Mouse (Mus musculus): ENCODE data around the gene Nop53. TPM values are rescaled to one million over a fixed set of nuclear protein-coding genes. Genes with fewer than 3 reads are reported as not detected.
A peak's percentile ranks its signal among the peaks of the same experiment; 100 is the strongest.
"Not testable (repeated sequence)": the region's sequence is repeated elsewhere in the genome, so short reads cannot be mapped to it uniquely, and the experiment has no call there.

Gene Nop53
- polyA plus RNA-seq, 1 experiment from 2014 or later, result 157 TPM

DNA sequence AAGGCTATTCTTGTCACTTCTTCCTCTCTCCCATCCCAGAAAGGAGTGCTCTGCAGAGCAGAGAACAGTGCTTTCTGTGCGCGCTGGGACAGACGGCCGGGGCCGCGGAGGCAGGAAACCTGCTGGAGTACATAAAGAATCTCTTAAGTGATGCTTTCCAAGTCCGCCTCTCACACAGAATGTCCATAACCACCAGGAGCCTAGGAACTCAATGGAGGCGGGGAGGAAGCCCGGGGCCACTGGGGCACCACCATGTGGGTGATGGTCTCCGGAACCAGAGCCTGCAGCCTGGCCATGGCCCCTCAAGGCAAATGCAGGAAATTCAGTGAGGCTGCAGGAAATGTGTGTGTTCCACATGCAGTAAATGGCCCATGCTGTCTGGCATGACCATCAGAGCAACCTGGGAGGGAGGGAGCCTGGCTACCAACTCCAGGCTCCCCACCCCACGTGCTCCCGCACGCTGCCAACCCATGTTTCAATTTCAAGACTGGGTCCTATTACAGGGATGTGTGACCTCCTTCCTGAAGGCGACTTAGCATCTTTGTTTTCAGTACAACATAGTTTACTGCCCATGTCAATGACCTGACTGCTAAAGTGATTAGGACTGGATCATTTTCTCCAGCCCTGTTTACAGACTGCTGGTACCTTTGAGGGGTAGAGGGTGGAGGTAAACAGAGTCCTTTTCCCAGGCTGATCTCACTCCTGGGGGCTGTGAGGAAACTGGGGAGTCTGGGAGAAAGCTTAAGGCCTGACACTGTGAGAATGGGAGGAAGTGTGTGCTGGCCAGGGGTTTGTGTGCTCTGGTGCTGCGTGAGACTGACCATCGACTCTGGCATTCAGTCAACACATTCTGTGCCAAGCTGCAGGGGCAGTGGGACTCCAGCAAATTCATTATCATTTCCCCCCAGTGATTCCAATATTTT, 12.2 kb downstream of the Nop53 start:
- WGBS, result 58% methylated on average over 16 of the region's 16 CpGs
- no peak overlapping the region for H3K27ac ChIP-seq
- H3K4me3 ChIP-seq, result no peak overlapping the region
- no peak overlapping the region for H3K4me2 ChIP-seq (replicated peaks)
- no peak for ATAC-seq (ENCODE audit: low FRiP score)
- no peaks in the 10 kb centered on the region for H3K9me3 ChIP-seq (replicated peaks)
- H3K9ac ChIP-seq, result no peak overlapping the region
- H3K4me1 ChIP-seq, result no peaks in the 10 kb centered on the region
- H3K27me3 ChIP-seq, result no peaks in the 10 kb centered on the region
- H3K36me3 ChIP-seq, result peaks cover 40% of the 10 kb centered on the region

DNA sequence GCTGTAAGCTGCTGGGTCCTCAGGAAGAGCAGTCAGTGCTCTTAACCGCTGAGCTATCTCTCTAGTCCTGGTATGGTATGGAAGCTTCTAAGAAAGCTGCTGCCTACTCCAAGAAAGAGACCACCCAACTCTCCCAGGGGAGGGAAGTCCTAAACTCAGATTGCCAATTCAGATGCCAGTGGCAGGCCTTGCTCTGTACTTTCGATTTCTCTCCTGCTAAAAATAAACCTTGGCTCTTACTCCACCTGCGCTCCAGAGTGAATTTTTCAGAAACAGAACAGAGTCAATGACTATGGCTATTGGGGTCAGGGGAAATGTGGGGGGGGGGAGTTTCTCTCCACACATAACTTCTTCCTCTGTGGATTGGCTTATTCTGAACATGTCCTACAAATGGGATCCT, 14.2 kb downstream of the Nop53 start:
- no peak overlapping the region for H3K4me3 ChIP-seq
- no peaks in the 10 kb centered on the region for H3K27me3 ChIP-seq
- H3K27ac ChIP-seq, result no peak overlapping the region
- no peak overlapping the region for H3K9ac ChIP-seq
- no peak for ATAC-seq (ENCODE audit: low FRiP score)
- no peaks in the 10 kb centered on the region for H3K4me1 ChIP-seq
- H3K4me2 ChIP-seq (replicated peaks), result no peak overlapping the region
- no peaks in the 10 kb centered on the region for H3K9me3 ChIP-seq (replicated peaks)
- WGBS, result 84% methylated on average over 3 of the region's 3 CpGs
- H3K36me3 ChIP-seq, result peaks cover 19% of the 10 kb centered on the region

DNA sequence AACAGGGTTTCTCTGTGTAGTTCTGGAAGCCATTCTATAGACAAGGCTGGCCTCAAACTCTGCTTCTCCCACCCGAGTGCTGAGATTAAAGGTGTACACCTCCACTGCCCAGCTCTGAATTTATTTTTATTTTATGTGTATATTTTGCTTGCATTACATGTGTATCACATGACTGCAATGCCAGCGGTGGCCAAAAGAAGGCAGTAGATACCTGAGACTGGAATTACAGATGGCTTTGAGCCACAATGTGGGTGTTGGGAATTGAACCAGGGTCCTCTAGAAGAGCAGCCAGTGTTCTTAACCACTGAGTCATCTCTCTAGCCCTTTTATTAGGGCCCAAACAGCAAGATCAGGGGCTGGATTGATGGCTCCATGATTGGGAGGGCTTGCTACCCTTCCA, 15.3 kb downstream of the Nop53 start:
- H3K4me3 ChIP-seq, result no peak overlapping the region
- no peaks in the 10 kb centered on the region for H3K9me3 ChIP-seq (replicated peaks)
- peaks cover 9% of the 10 kb centered on the region; the same call in 1 of the 2 replicates for H3K36me3 ChIP-seq
- H3K4me1 ChIP-seq, result no peaks in the 10 kb centered on the region
- no peak overlapping the region for H3K4me2 ChIP-seq (replicated peaks)
- ATAC-seq (ENCODE audit: low FRiP score), result no peak
- H3K27ac ChIP-seq, result no peak overlapping the region
- 55% methylated on average over 2 of the region's 2 CpGs for WGBS
- H3K27me3 ChIP-seq, result no peaks in the 10 kb centered on the region
- no peak overlapping the region for H3K9ac ChIP-seq

DNA sequence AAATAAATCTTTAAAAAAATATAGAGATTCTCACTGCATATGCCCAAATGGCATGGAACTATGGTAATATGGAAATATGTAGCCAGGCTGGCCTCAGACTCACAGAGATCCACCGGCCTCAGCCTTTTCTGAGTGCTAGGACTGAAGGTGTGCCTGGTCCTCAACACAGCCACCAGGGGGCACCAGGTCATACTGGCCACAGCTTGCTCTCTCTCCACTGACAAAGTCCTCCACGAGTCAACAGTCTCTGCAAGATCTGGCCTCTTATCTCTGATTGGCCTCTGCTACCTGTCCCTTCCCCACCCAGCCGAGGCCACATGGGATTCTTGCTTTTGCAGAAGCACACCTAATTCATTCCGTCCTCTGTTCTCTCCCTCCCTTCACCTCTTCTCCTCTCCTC, 16.0 kb downstream of the Nop53 start:
- Histone ChIP-seq H3K4me2 (replicated peaks) (no peak overlapping the region), H3K9me3 (replicated peaks) (no peaks in the 10 kb centered on the region), H3K4me1 (no peaks in the 10 kb centered on the region), H3K36me3 (0 out of 2 replicates have a peak, but pooled peaks cover 3% of the 10 kb centered on the region), H3K9ac (no peak overlapping the region), H3K4me3 (no peak overlapping the region), H3K27me3 (no peaks in the 10 kb centered on the region), H3K27ac (no peak overlapping the region)
- no peak for ATAC-seq (ENCODE audit: low FRiP score)
- 38% methylated on average over 4 of the region's 4 CpGs for WGBS

DNA sequence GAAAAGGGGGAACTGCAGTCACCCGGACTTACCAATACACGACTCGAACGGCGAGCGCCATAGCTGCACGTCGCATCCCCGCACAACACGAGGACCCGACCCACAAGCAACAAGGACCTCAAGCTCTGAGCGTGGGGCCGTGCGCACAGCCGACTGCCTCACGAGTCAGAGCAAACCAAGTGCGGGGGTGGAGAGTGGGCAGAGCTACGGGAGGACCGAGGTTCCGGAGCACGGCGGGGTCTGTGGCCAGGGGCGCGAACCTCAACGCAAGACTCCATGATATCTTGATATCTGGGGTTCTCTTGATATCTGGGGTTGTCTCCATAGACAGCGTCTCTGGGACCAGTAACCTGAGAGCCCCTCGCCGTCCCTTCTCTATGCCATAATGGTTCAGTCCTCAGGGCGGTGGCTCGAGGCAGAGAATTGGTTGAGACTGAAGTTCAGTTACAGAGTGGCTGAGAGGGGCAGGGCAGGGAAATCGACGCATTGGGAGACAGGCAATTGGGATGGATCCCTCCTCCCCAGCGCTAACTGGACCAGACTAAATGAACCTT, 23.6 kb downstream of the Nop53 start, which contains the start of gene Selenow:
Selenow (minus strand) TSS at position 183 of the 554 bp plus-strand sequence.
- H3K27me3 ChIP-seq, result no peaks in the 10 kb centered on the region
- peak within 1 kb of the TSS; percentile 55 for H3K4me3 ChIP-seq
- no peaks in the 10 kb centered on the region for H3K9me3 ChIP-seq (replicated peaks)
- H3K9ac ChIP-seq, result peak within 1 kb of the TSS; percentile 64
- peak within 1 kb of the TSS; percentile 69 for H3K4me2 ChIP-seq (replicated peaks)
- under 1% methylated on average over 33 of the region's 33 CpGs for WGBS
- H3K36me3 ChIP-seq, result peaks cover 27% of the 10 kb centered on the region
- ATAC-seq (ENCODE audit: low FRiP score), result peak; percentile 96
- H3K4me1 ChIP-seq, result peaks cover 23% of the 10 kb centered on the region
- peak within 1 kb of the TSS; percentile 71 for H3K27ac ChIP-seq

DNA sequence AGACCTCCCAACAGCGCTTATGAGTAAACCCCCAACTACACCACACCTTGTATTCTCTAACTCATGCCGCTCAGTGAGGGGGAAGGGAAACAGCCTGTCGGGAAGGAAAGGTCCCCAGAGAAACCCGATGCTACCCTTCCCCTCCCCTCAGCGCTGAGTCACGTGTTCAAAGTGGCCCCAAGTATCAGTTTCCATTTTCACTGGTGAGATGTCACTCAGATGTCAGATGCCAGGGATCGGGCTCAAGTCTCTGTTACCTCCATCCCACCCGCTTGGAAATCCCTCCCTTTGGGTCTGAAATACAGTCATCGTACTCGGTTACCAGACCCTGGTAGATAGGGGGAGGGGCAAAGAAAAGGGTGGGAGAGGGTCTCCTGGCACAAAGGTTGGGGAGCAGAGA, 24.1 kb downstream of the Nop53 start:
- H3K4me1 ChIP-seq, result peaks cover 23% of the 10 kb centered on the region
- peak overlapping the region; percentile 55 for H3K4me3 ChIP-seq
- no peaks in the 10 kb centered on the region for H3K27me3 ChIP-seq
- peaks cover 32% of the 10 kb centered on the region for H3K36me3 ChIP-seq
- H3K9me3 ChIP-seq (replicated peaks), result no peaks in the 10 kb centered on the region
- ATAC-seq (ENCODE audit: low FRiP score), result peak; percentile 65
- peak overlapping the region; percentile 69 for H3K4me2 ChIP-seq (replicated peaks)
- 0% methylated on average over 10 of the region's 10 CpGs for whole genome bisulfite sequencing
- H3K27ac ChIP-seq, result peak overlapping the region; percentile 71
- H3K9ac ChIP-seq, result peak overlapping the region; percentile 64

DNA sequence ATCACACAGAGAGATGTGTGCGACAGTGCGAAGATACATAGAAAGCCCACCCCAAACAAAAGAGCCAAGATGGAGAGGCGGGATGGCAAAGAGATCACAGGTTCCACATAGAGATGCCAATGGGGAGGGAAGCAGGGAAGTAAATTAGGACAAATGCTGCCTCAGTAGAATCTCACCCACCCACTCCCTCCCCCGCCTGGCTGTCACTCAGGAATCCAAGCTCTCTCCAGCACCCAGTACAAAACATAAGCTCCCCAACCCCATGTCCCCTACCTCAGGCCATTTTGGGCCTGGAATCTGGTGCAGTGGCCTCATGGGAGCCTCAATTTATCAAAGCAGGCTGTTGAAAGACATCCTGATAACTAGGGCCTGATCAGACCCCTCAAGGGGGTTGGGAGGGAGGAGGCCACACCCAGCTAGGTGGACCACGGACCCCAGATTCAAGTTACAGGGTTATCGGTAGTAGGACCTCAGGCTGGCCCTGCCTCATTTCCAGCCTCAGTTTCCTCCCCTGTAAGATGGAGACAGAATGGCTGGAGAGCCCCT, 25.2 kb downstream of the Nop53 start:
- WGBS, result 83% methylated on average over 6 of the region's 6 CpGs
- Histone ChIP-seq H3K4me1 (peaks cover 23% of the 10 kb centered on the region), H3K9me3 (replicated peaks) (no peaks in the 10 kb centered on the region), H3K4me2 (replicated peaks) (peak overlapping the region; percentile 69), H3K36me3 (peaks cover 38% of the 10 kb centered on the region), H3K9ac (peak overlapping the region; percentile 64), H3K4me3 (peak overlapping the region; percentile 55), H3K27me3 (no peaks in the 10 kb centered on the region), H3K27ac (no peak overlapping the region)
- ATAC-seq (ENCODE audit: low FRiP score), result no peak

DNA sequence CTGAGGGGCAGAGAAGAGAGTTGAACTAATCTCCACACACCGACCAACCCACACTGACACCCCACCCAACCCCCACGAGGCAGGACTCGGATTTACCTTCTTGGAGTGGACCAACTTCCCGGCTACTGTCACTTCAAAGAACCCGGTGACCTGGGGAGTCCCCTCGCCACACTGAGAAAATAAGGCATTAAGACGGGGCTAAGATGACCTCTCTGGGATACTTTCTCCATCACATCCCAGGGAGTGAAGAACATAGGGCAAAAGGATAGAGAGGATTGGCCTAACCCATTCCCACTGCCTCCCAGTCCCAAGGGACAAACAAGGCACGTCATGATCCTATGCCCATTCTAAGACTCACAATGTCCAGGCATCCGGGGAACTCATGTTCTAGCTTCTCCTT, 25.9 kb downstream of the Nop53 start:
- Histone ChIP-seq H3K9ac (no peak overlapping the region), H3K27ac (no peak overlapping the region), H3K4me1 (peaks cover 23% of the 10 kb centered on the region), H3K4me2 (replicated peaks) (peak overlapping the region; percentile 69), H3K9me3 (replicated peaks) (no peaks in the 10 kb centered on the region), H3K27me3 (no peaks in the 10 kb centered on the region), H3K4me3 (0 out of 2 replicates have a peak overlapping the region, but pooled peaks have one; percentile 55), H3K36me3 (peaks cover 38% of the 10 kb centered on the region)
- ATAC-seq (ENCODE audit: low FRiP score), result no peak
- 93% methylated on average over 9 of the region's 9 CpGs for WGBS

DNA sequence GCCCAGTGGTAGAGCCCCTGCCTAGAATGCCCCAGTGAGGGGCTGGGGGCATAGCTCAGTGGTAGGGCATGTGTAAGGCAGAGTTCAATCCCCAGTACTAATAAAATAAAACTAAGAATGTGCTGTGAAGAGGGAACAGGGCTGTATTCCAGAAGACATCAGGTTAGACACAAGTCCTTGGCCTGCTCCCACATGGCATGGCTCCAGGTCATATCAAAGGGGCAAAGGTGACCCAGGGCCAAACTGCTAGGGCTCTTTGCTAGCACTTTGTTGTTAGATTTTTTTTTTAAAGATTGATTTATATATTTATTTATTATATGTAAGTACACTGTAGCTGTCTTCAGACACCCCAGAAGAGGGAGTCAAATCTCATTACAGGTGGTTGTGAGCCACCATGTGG, 27.5 kb downstream of the Nop53 start:
- H3K4me3 ChIP-seq, result no peak overlapping the region
- ATAC-seq (ENCODE audit: low FRiP score), result no peak
- no peaks in the 10 kb centered on the region for H3K9me3 ChIP-seq (replicated peaks)
- peaks cover 23% of the 10 kb centered on the region for H3K4me1 ChIP-seq
- no peak overlapping the region for H3K9ac ChIP-seq
- no peaks in the 10 kb centered on the region for H3K27me3 ChIP-seq
- no peak overlapping the region for H3K27ac ChIP-seq
- no peak overlapping the region for H3K4me2 ChIP-seq (replicated peaks)
- peaks cover 38% of the 10 kb centered on the region for H3K36me3 ChIP-seq

DNA sequence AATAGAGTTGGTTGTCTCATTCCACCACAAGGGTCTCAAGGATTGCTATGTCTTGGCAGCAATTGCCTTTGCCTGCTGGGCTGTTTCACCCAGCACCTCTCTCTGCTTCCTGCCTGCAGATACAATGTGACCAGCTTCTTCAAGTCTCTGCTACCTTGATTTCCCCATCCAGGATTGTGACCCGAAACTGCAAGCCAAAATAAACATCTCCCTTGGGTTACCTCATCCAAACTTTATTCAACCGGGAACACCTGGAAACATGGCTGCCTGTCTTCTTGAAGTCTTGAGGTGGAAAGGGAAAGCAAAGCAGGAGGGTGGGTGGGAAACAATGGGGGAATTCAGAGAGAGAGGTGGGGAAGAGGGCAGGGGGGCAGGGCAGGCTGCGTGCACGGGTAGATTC, 28.9 kb downstream of the Nop53 start:
- WGBS, result 76% methylated on average over 4 of the region's 4 CpGs
- no peak for ATAC-seq (ENCODE audit: low FRiP score)

DNA sequence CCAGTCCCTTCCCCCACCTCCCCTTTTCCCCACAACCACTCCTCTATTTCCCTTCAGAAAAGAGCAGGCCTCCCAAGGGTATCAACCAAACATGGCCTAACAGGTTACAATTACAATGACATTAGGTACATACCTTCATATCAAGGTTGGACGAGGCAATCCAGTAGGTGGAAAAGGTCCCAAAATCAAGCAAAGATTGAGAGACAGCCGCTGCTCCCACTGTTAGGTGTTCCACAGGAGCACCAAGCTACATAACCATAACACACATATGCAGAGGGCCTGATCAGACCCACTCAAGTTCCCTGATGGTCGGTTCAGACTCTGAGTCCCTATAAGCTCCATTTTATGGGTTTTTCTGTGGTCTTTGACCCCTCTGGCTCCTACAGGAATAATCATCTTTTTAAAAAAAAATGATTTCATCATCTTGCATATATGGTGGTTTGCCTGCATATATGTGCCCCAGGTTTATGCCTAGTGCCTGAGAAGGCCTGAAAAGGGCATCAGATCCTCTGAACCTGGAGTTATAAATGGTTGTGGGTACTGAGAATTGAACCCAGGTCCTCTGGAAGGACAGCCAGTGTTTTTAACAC, 29.6 kb downstream of the Nop53 start:
- no peak overlapping the region for H3K4me3 ChIP-seq
- H3K4me1 ChIP-seq, result peaks cover 18% of the 10 kb centered on the region
- peaks cover 38% of the 10 kb centered on the region for H3K36me3 ChIP-seq
- ATAC-seq (ENCODE audit: low FRiP score), result no peak
- H3K27ac ChIP-seq, result no peak overlapping the region
- H3K9ac ChIP-seq, result no peak overlapping the region
- no peak overlapping the region for H3K4me2 ChIP-seq (replicated peaks)
- H3K9me3 ChIP-seq (replicated peaks), result no peaks in the 10 kb centered on the region
- WGBS, result 89% methylated on average over 3 of the region's 3 CpGs
- H3K27me3 ChIP-seq, result no peaks in the 10 kb centered on the region

More for the DNA sequence above, 28.9 kb downstream of the Nop53 start:
- H3K27me3 ChIP-seq, result no peaks in the 10 kb centered on the region
- no peak overlapping the region for H3K4me2 ChIP-seq (replicated peaks)
- H3K4me1 ChIP-seq, result peaks cover 18% of the 10 kb centered on the region
- H3K9me3 ChIP-seq (replicated peaks), result no peaks in the 10 kb centered on the region
- H3K9ac ChIP-seq, result no peak overlapping the region
- no peak overlapping the region for H3K4me3 ChIP-seq
- H3K27ac ChIP-seq, result no peak overlapping the region
- peaks cover 38% of the 10 kb centered on the region for H3K36me3 ChIP-seq

DNA sequence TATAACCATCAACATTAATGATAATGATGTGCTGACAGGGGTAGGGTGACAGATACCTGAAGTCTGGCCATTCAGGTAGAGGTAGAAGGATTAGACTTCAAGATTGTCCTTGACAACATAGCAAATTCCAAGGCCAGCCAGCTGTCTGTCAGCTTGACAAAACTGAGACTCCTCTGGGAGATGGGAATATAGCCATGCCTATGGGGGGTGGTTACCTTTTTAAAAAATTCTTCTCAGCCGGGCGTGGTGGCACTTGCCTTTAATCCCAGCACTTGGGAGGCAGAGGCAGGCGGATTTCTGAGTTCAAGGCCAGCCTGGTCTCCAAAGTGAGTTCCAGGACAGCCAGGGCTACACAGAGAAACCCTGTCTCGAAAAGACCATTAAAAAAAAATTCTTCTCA, 30.2 kb downstream of the Nop53 start:
- H3K27ac ChIP-seq; H3K9me3 ChIP-seq (replicated peaks); H3K27me3 ChIP-seq; ATAC-seq (ENCODE audit: low FRiP score); H3K4me2 ChIP-seq (replicated peaks); H3K9ac ChIP-seq; H3K4me3 ChIP-seq: not testable (repeated sequence)
- Histone ChIP-seq H3K4me1 (peaks cover 12% of the 10 kb centered on the region), H3K36me3 (peaks cover 38% of the 10 kb centered on the region)
- WGBS, result 89% methylated on average over 4 of the region's 4 CpGs

Measured in hindbrain, embryonic 12.5 days (tissue).